Mouse (Mus musculus) brain, embryonic 14.5 days (tissue): ENCODE results near the gene Lrrk1.

Source experiments
- CTCF ChIP-seq: fragments of 200-500 bp; IDR thresholded peaks from 2 replicates; pipeline ENCODE4 v1.5.1; 2012; ENCODE audit warnings: inconsistent platforms, mild to moderate bottlenecking, moderate library complexity, borderline replicate concordance; ENCODE audit not compliant: insufficient read depth, insufficient read length; ENCODE audit errors: extremely low read depth
- POLR2A ChIP-seq: fragments of 200-500 bp; IDR thresholded peaks from 2 replicates; pipeline ENCODE4 v1.6.1; 2012; ENCODE audit warnings: mild to moderate bottlenecking, inconsistent platforms, borderline replicate concordance; ENCODE audit not compliant: poor library complexity, insufficient read depth, insufficient read length, severe bottlenecking; ENCODE audit errors: extremely low read depth

- TF ChIP-seq POLR2A, result no peak
- TF ChIP-seq CTCF, result no peak
These were observed 38.5 kb downstream of the Lrrk1 start for GRCm38 (mm10) chr7:66349670-66350069.
